Mouse (Mus musculus): Measurements from ENCODE around the gene Col13a1. TPM values are rescaled to one million over a fixed set of nuclear protein-coding genes. Genes with fewer than 3 reads are reported as not detected.

Gene Col13a1
- 2.7 and 2.9 TPM in 2 replicates for polyA plus RNA-seq (2016; fragmentation: Nextera tagmentation; extraction: Ambion mirVana)

- Histone ChIP-seq H3K27me3 (ENCODE audit: low read depth, poor library complexity, severe bottlenecking) (peaks cover 71% of the 10 kb centered on the region), H3K4me1 (peaks cover 42% of the 10 kb centered on the region), H3K27ac (peak within 1 kb of the TSS; percentile 74), H3K9me3 (replicated peaks) (no peaks in the 10 kb centered on the region), H3K36me3 (no peaks in the 10 kb centered on the region), H3K4me3 (peak within 1 kb of the TSS; percentile 60)
- under 1% methylated on average over 41 of the region's 41 CpGs for WGBS
- peak; percentile 73 for DNase-seq (ENCODE audit: low spot score)
Observed at GRCm38 (mm10) chr10:61978866-61979340, at the start of gene Col13a1. Gene Col13a1 (minus strand): TSS chr10:61979108.

GRCm38 (mm10) chr10:62027699-62028098 is 48.8 kb upstream of the Col13a1 start:
- H3K4me3 ChIP-seq, result no peak overlapping the region
- H3K27ac ChIP-seq, result no peak overlapping the region
- WGBS, result 66% methylated on average over 12 of the region's 12 CpGs
- no peak for DNase-seq (ENCODE audit: low spot score)
- peaks cover 16% of the 10 kb centered on the region for H3K4me1 ChIP-seq
- no peaks in the 10 kb centered on the region for H3K9me3 ChIP-seq (replicated peaks)
- H3K36me3 ChIP-seq, result no peaks in the 10 kb centered on the region
- no peaks in the 10 kb centered on the region; the same call in 1 of the 2 replicates for H3K27me3 ChIP-seq (ENCODE audit: low read depth, poor library complexity, severe bottlenecking)

- DNase-seq (ENCODE audit: low spot score), result peak; percentile 50
- Histone ChIP-seq H3K4me3 (no peak overlapping the region), H3K27me3 (ENCODE audit: low read depth, poor library complexity, severe bottlenecking) (no peaks in the 10 kb centered on the region; the same call in 1 of the 2 replicates), H3K36me3 (no peaks in the 10 kb centered on the region), H3K9me3 (replicated peaks) (no peaks in the 10 kb centered on the region), H3K4me1 (peaks cover 30% of the 10 kb centered on the region), H3K27ac (peak overlapping the region; percentile 59)
- 41% methylated on average over 19 of the region's 19 CpGs for WGBS
Observed at GRCm38 (mm10) chr10:62023821-62024551, 45.1 kb upstream of the Col13a1 start.

- H3K27me3 ChIP-seq (ENCODE audit: low read depth, poor library complexity, severe bottlenecking), result no peaks in the 10 kb centered on the region; the same call in 1 of the 2 replicates
- H3K27ac ChIP-seq, result no peak overlapping the region
- no peak for DNase-seq (ENCODE audit: low spot score)
- peaks cover 39% of the 10 kb centered on the region for H3K4me1 ChIP-seq
- H3K4me3 ChIP-seq, result no peak overlapping the region
- H3K9me3 ChIP-seq (replicated peaks), result no peaks in the 10 kb centered on the region
- no peaks in the 10 kb centered on the region for H3K36me3 ChIP-seq
- 14% methylated on average over 7 of the region's 7 CpGs for WGBS
Observed at GRCm38 (mm10) chr10:62020068-62020620, 41.2 kb upstream of the Col13a1 start.

GRCm38 (mm10) chr10:62019386-62020067 is 40.6 kb upstream of the Col13a1 start:
- H3K4me1 ChIP-seq, result peaks cover 39% of the 10 kb centered on the region
- no peak overlapping the region for H3K27ac ChIP-seq
- no peaks in the 10 kb centered on the region; the same call in 1 of the 2 replicates for H3K27me3 ChIP-seq (ENCODE audit: low read depth, poor library complexity, severe bottlenecking)
- no peaks in the 10 kb centered on the region for H3K36me3 ChIP-seq
- no peak overlapping the region for H3K4me3 ChIP-seq
- H3K9me3 ChIP-seq (replicated peaks), result no peaks in the 10 kb centered on the region
- WGBS, result 24% methylated on average over 16 of the region's 16 CpGs
- DNase-seq (ENCODE audit: low spot score), result no peak

GRCm38 (mm10) chr10:62016947-62017346 is 38.0 kb upstream of the Col13a1 start:
- peaks cover 27% of the 10 kb centered on the region for H3K4me1 ChIP-seq
- H3K9me3 ChIP-seq (replicated peaks), result no peaks in the 10 kb centered on the region
- no peak overlapping the region for H3K4me3 ChIP-seq
- whole genome bisulfite sequencing, result 42% methylated on average over 6 of the region's 6 CpGs
- no peaks in the 10 kb centered on the region for H3K27me3 ChIP-seq (ENCODE audit: low read depth, poor library complexity, severe bottlenecking)
- DNase-seq (ENCODE audit: low spot score), result peak; percentile 45
- H3K36me3 ChIP-seq, result no peaks in the 10 kb centered on the region
- H3K27ac ChIP-seq, result peak overlapping the region; percentile 50

- peaks cover 16% of the 10 kb centered on the region for H3K4me1 ChIP-seq
- H3K9me3 ChIP-seq (replicated peaks), result no peaks in the 10 kb centered on the region
- H3K36me3 ChIP-seq, result no peaks in the 10 kb centered on the region
- no peak overlapping the region for H3K27ac ChIP-seq
- 81% methylated on average over 5 of the region's 5 CpGs for WGBS
- H3K4me3 ChIP-seq, result no peak overlapping the region
- no peak for DNase-seq (ENCODE audit: low spot score)
- H3K27me3 ChIP-seq (ENCODE audit: low read depth, poor library complexity, severe bottlenecking), result no peaks in the 10 kb centered on the region
Observed at GRCm38 (mm10) chr10:62013190-62013589, 34.3 kb upstream of the Col13a1 start.

GRCm38 (mm10) chr10:62012371-62012770 is 33.5 kb upstream of the Col13a1 start:
- Histone ChIP-seq H3K27me3 (ENCODE audit: low read depth, poor library complexity, severe bottlenecking) (no peaks in the 10 kb centered on the region), H3K9me3 (replicated peaks) (no peaks in the 10 kb centered on the region), H3K36me3 (no peaks in the 10 kb centered on the region), H3K4me3 (no peak overlapping the region), H3K4me1 (peaks cover 16% of the 10 kb centered on the region), H3K27ac (no peak overlapping the region)
- 77% methylated on average over 4 of the region's 4 CpGs for WGBS
- no peak for DNase-seq (ENCODE audit: low spot score)

GRCm38 (mm10) chr10:62009981-62010500 is 31.1 kb upstream of the Col13a1 start:
- Histone ChIP-seq H3K4me1 (peaks cover 16% of the 10 kb centered on the region), H3K36me3 (no peaks in the 10 kb centered on the region), H3K27ac (no peak overlapping the region), H3K9me3 (replicated peaks) (no peaks in the 10 kb centered on the region), H3K4me3 (no peak overlapping the region), H3K27me3 (ENCODE audit: low read depth, poor library complexity, severe bottlenecking) (no peaks in the 10 kb centered on the region)
- no peak for DNase-seq (ENCODE audit: low spot score)
- 74% methylated on average over 6 of the region's 6 CpGs for WGBS

- Histone ChIP-seq H3K4me1 (peaks cover 16% of the 10 kb centered on the region), H3K27ac (no peak overlapping the region), H3K36me3 (no peaks in the 10 kb centered on the region), H3K9me3 (replicated peaks) (no peaks in the 10 kb centered on the region), H3K27me3 (ENCODE audit: low read depth, poor library complexity, severe bottlenecking) (no peaks in the 10 kb centered on the region), H3K4me3 (no peak overlapping the region)
- no peak for DNase-seq (ENCODE audit: low spot score)
- WGBS, result 78% methylated on average over 4 of the region's 4 CpGs
Observed at GRCm38 (mm10) chr10:62007958-62008357, 29.1 kb upstream of the Col13a1 start.

- H3K9me3 ChIP-seq (replicated peaks), result no peaks in the 10 kb centered on the region
- no peak overlapping the region for H3K4me3 ChIP-seq
- 0 out of 2 replicates have a peak overlapping the region, but pooled peaks have one; percentile 4 for H3K27ac ChIP-seq
- WGBS, result 66% methylated on average over 8 of the region's 8 CpGs
- H3K27me3 ChIP-seq (ENCODE audit: low read depth, poor library complexity, severe bottlenecking), result no peaks in the 10 kb centered on the region
- H3K36me3 ChIP-seq, result no peaks in the 10 kb centered on the region
- DNase-seq (ENCODE audit: low spot score), result no peak
- H3K4me1 ChIP-seq, result peaks cover 16% of the 10 kb centered on the region
Observed at GRCm38 (mm10) chr10:62006371-62006770, 27.5 kb upstream of the Col13a1 start.

- Histone ChIP-seq H3K4me1 (no peaks in the 10 kb centered on the region), H3K36me3 (no peaks in the 10 kb centered on the region), H3K9me3 (replicated peaks) (no peaks in the 10 kb centered on the region), H3K27ac (no peak overlapping the region), H3K27me3 (ENCODE audit: low read depth, poor library complexity, severe bottlenecking) (no peaks in the 10 kb centered on the region), H3K4me3 (no peak overlapping the region)
- 86% methylated on average over 1 of the region's 1 CpGs for WGBS
- no peak for DNase-seq (ENCODE audit: low spot score)
Observed at GRCm38 (mm10) chr10:62000216-62000615, 21.3 kb upstream of the Col13a1 start.

- no peak for DNase-seq (ENCODE audit: low spot score)
- H3K4me1 ChIP-seq, result no peaks in the 10 kb centered on the region
- no peaks in the 10 kb centered on the region for H3K9me3 ChIP-seq (replicated peaks)
- no peak overlapping the region for H3K27ac ChIP-seq
- H3K36me3 ChIP-seq, result no peaks in the 10 kb centered on the region
- 74% methylated on average over 1 of the region's 1 CpGs for WGBS
- H3K27me3 ChIP-seq (ENCODE audit: low read depth, poor library complexity, severe bottlenecking), result no peaks in the 10 kb centered on the region
- no peak overlapping the region for H3K4me3 ChIP-seq
Observed at GRCm38 (mm10) chr10:61999766-62000165, 20.9 kb upstream of the Col13a1 start.

All from limb, embryonic 10.5 days (tissue).